Mouse (Mus musculus): ENCODE measurements around the gene L3mbtl2. TPM values are rescaled to one million over a fixed set of nuclear protein-coding genes. Genes with fewer than 3 reads are reported as not detected.
A peak's percentile ranks its signal among the peaks of the same experiment; 100 is the strongest.

The L3mbtl2 gene
- 47.4 and 56.7 TPM in 2 replicates for total RNA-seq (2012; rRNA removed)
- 10 to 100 TPM in 1 of 2 experiments, not detected in 1; 58.1 TPM for polyA plus RNA-seq (2012; ENCODE audit: insufficient read depth in 1 of 2, insufficient read length in 2 of 2, low read depth in 1 of 2, low replicate concordance in 2 of 2, missing spikeins in 1 of 2)

GRCm38 (mm10) chr15:81663697-81664561 is at the start of gene L3mbtl2:
Gene L3mbtl2 (plus strand): TSS chr15:81663889.
- Histone ChIP-seq H3K27me3 (ENCODE audit: control insufficient read depth in 1 of 2, insufficient read depth in 2 of 2, low read length in 2 of 2) (no peaks in the 10 kb centered on the region), H3K4me1 (ENCODE audit: control insufficient read depth in 1 of 2, insufficient read depth in 2 of 2, low read length in 2 of 2) (peaks cover 6 to 8% of the 10 kb centered on the region in 2 experiments; a peak in 2 of 4 replicates), H3K9ac (ENCODE audit: control insufficient read depth, low read depth, low read length, poor library complexity, severe bottlenecking) (peak within 1 kb of the TSS; percentile 92), H3K27ac (ENCODE audit: control insufficient read depth, low read depth, low read length) (peak within 1 kb of the TSS; percentile 77), H3K79me2 (ENCODE audit: control insufficient read depth, insufficient read depth, low read length, poor library complexity) (peaks cover 22% of the 10 kb centered on the region), H3K36me3 (ENCODE audit: control insufficient read depth in 1 of 2, insufficient read depth in 2 of 2, low read length in 2 of 2) (peaks cover 2 to 5% of the 10 kb centered on the region in 2 experiments; a peak in 3 of 4 replicates), H3K9me3 (replicated peaks; ENCODE audit: insufficient read depth, low read length) (no peaks in the 10 kb centered on the region), H3K4me3 (ENCODE audit: control insufficient read depth in 1 of 2, insufficient read depth in 1 of 2, low read depth in 2 of 2, low read length in 2 of 2) (peak within 1 kb of the TSS; percentile 88 to 91)
- peak; percentile 97 for DNase-seq (ENCODE audit: low read depth, low spot score)
- TF ChIP-seq E2F4 (IDR thresholded peaks at IDR 0.05; ENCODE audit: borderline replicate concordance, low read depth, low read length) (peak; percentile 37; the same call in 1 of the 2 replicates), JUND (IDR thresholded peaks at IDR 0.05; ENCODE audit: low read depth, low read length) (no peak), NRF1 (IDR thresholded peaks at IDR 0.05; ENCODE audit: insufficient read depth, low read depth, low read length, poor library complexity, severe bottlenecking) (0 out of 2 replicates have a peak, but pooled peaks have one; percentile 37), ZNF384 (IDR thresholded peaks at IDR 0.05; ENCODE audit: low read depth, low read length) (no peak), UBTF (IDR thresholded peaks at IDR 0.05; ENCODE audit: borderline replicate concordance, insufficient read depth, low read depth, low read length) (no peak), MAFK (IDR thresholded peaks at IDR 0.05; ENCODE audit: borderline replicate concordance, low read depth, low read length) (no peak), MAX (IDR thresholded peaks at IDR 0.05; ENCODE audit: low read length) (peak; percentile 74), CHD1 (IDR thresholded peaks at IDR 0.05; ENCODE audit: low read depth, low read length) (peak; percentile 84), ZKSCAN1 (IDR thresholded peaks at IDR 0.05; ENCODE audit: low read depth, low read length) (no peak), KAT2A (conservative IDR thresholded peaks at IDR 0.05; ENCODE audit: low read depth, low read length) (peak; percentile 77), SIN3A (IDR thresholded peaks at IDR 0.05; ENCODE audit: low read length) (peak; percentile 72), MYC (IDR thresholded peaks at IDR 0.05; ENCODE audit: low read depth, low read length) (peak; percentile 93), MYB (IDR thresholded peaks at IDR 0.05; ENCODE audit: low read depth, low read length) (no peak), BHLHE40 (IDR thresholded peaks at IDR 0.05; ENCODE audit: borderline replicate concordance, low read depth, low read length) (peak; percentile 72; the same call in 1 of the 2 replicates), RAD21 (IDR thresholded peaks at IDR 0.05; ENCODE audit: low read depth, low read length) (no peak), RCOR1 (IDR thresholded peaks at IDR 0.05; ENCODE audit: low read depth, low read length) (no peak), HCFC1 (IDR thresholded peaks at IDR 0.05; ENCODE audit: low read depth, low read length) (peak; percentile 94), USF1 (IDR thresholded peaks at IDR 0.05; ENCODE audit: low read depth, low read length) (peak; percentile 50; the same call in 1 of the 2 replicates), ETS1 (IDR thresholded peaks at IDR 0.05; ENCODE audit: low read depth, low read length) (peak; percentile 26; the same call in 1 of the 2 replicates), POLR2AphosphoS2 (IDR thresholded peaks at IDR 0.05; ENCODE audit: low read length) (peak; percentile 45; the same call in 1 of the 2 replicates), MXI1 (IDR thresholded peaks at IDR 0.05; ENCODE audit: low read depth, low read length) (peak; percentile 93), TCF12 (IDR thresholded peaks at IDR 0.05; ENCODE audit: low read depth, low read length) (0 out of 2 replicates have a peak, but pooled peaks have one; percentile 13), POLR2A (IDR thresholded peaks at IDR 0.05; ENCODE audit: control insufficient read depth in 1 of 2, insufficient read depth in 1 of 2, low read depth in 1 of 2, low read length in 2 of 2, poor library complexity in 1 of 2) (peak; percentile 37 to 78; a peak in 3 of 4 replicates), MEF2A (IDR thresholded peaks at IDR 0.05; ENCODE audit: extremely low read depth, insufficient replicate concordance, low read depth, low read length, poor library complexity, severe bottlenecking) (peak; percentile 18; the same call in 1 of the 2 replicates), TBP (IDR thresholded peaks at IDR 0.05; ENCODE audit: low read depth, low read length) (peak; percentile 43), CTCF (IDR thresholded peaks at IDR 0.05 in 2 of 3, conservative IDR thresholded peaks at IDR 0.05 in 1 of 3; ENCODE audit: control insufficient read depth in 1 of 3, insufficient read depth in 1 of 3, low read depth in 2 of 3, low read length in 3 of 3, poor library complexity in 1 of 3, severe bottlenecking in 1 of 3) (no peak), GABPA (IDR thresholded peaks at IDR 0.05; ENCODE audit: low read depth, low read length) (no peak), USF2 (IDR thresholded peaks at IDR 0.05; ENCODE audit: borderline replicate concordance in 1 of 2, insufficient read depth in 1 of 2, low read depth in 1 of 2, low read length in 2 of 2) (no peak), GATA1 (IDR thresholded peaks at IDR 0.05; ENCODE audit: low read depth, low read length) (no peak), NELFE (IDR thresholded peaks at IDR 0.05; ENCODE audit: low read depth, low read length) (peak; percentile 71), ZC3H11A (IDR thresholded peaks at IDR 0.05; ENCODE audit: low read depth, low read length) (no peak), POLR2AphosphoS5 (IDR thresholded peaks at IDR 0.05; ENCODE audit: borderline replicate concordance, low read depth, low read length) (no peak), EP300 (IDR thresholded peaks at IDR 0.05; ENCODE audit: low read depth in 1 of 2, low read length in 2 of 2) (no peak), TAL1 (IDR thresholded peaks at IDR 0.05; ENCODE audit: low read length) (no peak)
